Mouse (Mus musculus): ENCODE results near the gene Cfap61.

Cfap61 gene

DNA sequence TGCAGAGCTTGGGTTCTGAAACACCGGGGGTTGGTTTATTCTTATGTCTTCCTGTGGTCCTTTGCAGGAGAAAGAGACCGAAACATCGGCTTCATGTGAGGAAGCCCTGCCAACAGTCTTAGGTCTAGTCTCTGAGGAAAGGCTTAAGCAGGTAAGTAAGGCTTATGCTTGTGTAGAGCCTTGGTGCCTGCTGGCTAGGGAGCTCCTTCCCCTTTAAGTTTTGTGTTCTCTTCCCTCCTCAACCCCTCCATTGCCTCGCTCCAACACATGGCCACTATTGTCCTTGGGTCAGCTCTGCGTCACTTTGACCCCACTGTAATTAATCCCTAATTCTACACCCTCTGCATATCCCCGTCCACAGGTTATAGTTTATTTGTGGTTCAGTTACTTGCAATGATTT lies 74.2 kb downstream of the Cfap61 start:
- intact Hi-C loops (cut with DNase I) = no loop called here

- intact Hi-C loops (cut with DNase I) = no loop called here
Measured at GRCm38 (mm10) chr2:146009596-146010349, 75.2 kb downstream of the Cfap61 start.

DNA sequence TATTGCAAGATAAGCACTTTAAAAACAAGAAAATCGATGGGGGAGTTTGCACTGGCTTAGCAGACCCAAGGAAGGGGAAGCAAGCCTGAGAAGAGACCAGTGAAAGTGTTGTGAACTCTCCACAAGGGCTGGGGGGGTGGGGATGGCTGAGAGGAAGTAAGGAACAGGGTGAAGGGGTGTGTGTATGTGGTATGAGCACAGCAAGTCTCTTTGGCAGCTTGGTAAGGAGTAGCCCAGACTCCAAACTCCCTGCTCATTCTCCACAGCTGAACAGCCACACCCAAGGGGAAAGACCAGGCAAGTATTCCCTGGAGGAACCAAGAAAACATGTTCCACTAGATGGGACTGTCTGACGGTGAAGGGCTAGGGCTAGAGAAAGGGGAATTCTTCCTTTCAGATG lies 76.2 kb downstream of the Cfap61 start:
- intact Hi-C loops (cut with DNase I) = no loop called here

DNA sequence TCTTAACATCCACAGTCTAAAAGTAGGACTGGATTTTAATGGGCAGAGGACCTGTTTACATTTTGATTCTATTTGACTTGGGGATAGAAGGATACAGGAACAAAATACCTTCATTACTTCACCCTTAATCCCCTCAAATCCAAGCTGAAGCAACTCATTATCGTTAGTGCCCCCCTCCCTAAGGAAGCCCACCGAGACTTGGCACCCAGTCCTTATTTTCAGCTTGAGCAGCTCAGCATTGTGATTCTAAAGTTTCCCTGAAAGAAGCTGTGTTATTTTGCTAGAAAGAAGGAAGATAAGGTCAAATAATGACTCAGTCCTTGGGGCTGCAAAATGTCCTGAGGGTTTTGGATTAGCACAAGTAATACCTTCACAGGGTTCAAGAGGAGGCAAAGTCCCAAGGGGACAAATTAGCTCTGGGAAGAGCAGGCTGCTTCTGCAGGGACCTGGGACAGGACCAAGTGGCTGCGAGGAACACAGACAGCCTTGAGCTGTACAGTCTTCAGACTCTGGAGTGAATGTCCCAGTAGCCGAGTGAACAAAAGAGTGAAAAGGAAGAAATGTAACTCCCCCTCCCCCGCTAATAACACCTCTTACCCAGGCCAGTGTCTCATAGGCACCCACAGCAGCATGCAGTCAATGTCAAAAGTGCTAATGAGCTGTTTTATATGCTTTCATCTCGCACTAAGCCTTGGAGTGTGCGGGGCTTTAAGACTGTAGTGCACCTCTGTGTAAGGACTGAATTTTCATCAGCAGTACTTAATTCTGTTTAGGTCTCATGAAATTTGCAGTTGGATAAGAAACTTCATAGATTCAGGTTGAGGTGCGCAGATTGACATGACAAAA lies 81.0 kb downstream of the Cfap61 start:
- intact Hi-C loops (cut with DNase I) = no loop called here

- intact Hi-C loops (cut with DNase I) = no loop called here
Measured at GRCm38 (mm10) chr2:146022846-146023245, 88.3 kb downstream of the Cfap61 start.

- intact Hi-C loops (cut with DNase I) = no loop called here
Measured at GRCm38 (mm10) chr2:146043640-146044039, 109.1 kb downstream of the Cfap61 start.

- intact Hi-C loops (cut with DNase I) = no loop called here
Measured at GRCm38 (mm10) chr2:146044926-146045890, 110.6 kb downstream of the Cfap61 start.

DNA sequence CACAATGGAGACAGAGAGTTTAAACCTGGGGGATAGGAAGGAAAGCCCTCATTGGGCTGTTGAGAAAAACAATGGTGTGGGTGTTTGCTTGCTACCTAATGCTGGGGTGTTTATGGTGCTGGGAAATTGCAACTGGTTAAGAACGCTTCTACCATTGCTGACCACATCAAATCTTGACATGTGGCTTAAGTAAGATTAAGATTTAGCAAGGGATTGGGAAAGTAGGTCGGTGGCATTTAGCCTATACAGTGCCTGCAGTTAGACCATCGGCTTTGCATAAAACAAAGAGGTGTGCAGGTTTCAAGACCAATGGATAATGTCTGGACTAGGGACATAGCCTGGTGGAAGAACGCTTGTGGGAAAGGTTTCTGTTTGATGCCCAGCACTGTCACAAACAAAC lies 113.1 kb downstream of the Cfap61 start:
- intact Hi-C loops (cut with DNase I) = no loop called here

- intact Hi-C loops (cut with DNase I) = no loop called here
Measured at GRCm38 (mm10) chr2:146048221-146048829, 113.7 kb downstream of the Cfap61 start.

DNA sequence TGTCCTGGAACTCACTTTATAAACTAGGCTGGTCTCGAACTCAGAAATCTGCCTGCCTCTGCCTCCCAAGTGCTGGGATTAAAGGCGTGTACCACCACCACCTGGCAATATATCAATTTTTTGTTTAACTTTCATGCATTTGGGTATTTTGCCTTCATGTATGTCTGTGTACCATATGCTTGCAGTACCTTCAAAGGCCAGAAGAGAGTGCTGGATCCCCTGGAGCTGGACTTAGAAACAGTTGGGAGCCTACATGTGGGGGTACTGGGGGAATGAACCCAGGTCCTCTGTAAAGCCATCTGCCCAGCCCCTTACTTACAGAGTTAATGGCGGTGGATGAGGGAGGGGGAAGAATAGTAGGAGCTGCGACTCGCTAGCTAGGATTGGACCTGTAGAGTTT lies 114.8 kb downstream of the Cfap61 start:
- intact Hi-C loops (cut with DNase I) = no loop called here

DNA sequence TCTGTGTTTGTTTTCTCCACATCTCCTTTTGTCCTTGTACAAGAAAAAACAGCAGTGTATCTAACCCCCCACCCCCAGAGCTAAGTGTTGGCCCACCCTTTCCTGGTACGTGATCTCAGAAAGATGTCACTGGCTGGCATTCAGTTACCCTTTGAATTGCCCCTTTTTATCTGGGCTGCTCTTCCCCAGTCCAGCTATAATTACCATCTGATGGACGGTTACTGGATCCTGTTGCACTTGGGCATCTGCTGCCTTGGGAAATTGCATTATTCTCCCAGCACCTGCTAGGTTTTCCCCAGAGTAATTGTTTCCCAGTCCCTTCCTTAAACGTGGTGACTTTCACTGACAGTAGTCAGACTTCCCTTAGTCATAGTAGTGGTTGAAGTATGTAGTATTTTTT lies 115.5 kb downstream of the Cfap61 start:
- intact Hi-C loops (cut with DNase I) = no loop called here

DNA sequence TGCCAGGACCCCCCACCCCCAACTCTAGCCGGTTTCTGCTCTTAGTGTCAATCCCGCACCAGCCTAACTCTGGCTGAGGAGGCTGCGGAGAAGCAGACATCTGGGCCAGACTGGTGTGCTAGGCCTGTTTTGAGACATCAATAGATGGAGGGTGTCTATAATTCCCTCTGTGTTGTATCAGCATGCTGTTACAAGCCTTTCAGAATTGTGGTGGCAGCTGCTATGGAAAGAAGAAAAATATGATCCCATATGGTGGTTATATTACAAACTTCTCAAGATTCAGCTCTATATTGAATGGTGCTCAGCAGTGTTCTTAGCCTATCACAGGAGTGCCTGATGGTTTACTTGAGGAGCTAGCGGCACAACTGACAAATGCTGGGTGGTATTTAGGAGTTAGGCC lies 116.8 kb downstream of the Cfap61 start:
- intact Hi-C loops (cut with DNase I) = no loop called here

- intact Hi-C loops (cut with DNase I) = no loop called here
Measured at GRCm38 (mm10) chr2:146057123-146057522, 122.5 kb downstream of the Cfap61 start.

DNA sequence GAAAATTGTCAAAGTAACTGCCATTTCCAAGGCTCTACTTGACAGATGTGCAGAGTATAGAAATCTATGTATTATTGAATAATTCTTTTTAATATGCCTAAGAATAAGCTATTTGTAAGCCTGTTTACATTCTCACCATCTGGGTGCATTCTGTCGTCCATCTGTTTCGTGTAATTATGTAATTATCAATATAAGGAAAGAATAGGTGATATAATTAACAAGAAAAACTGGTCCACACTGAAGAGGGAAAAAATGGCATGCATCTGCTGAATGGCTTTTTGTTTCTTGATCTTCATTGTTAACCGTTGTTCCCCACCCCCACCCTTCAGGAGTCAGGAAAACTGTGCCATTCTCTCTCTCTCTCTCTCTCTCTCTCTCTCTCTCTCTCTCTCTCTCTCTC lies 124.2 kb downstream of the Cfap61 start:
- intact Hi-C loops (cut with DNase I) = no loop called here

- intact Hi-C loops (cut with DNase I) = no loop called here
Measured at GRCm38 (mm10) chr2:146061421-146062300, 127.1 kb downstream of the Cfap61 start.

- intact Hi-C loops (cut with DNase I) = no loop called here
Measured at GRCm38 (mm10) chr2:146062330-146063092, 127.9 kb downstream of the Cfap61 start.

- intact Hi-C loops (cut with DNase I) = no loop called here
Measured at GRCm38 (mm10) chr2:146063093-146064074, 128.8 kb downstream of the Cfap61 start.

DNA sequence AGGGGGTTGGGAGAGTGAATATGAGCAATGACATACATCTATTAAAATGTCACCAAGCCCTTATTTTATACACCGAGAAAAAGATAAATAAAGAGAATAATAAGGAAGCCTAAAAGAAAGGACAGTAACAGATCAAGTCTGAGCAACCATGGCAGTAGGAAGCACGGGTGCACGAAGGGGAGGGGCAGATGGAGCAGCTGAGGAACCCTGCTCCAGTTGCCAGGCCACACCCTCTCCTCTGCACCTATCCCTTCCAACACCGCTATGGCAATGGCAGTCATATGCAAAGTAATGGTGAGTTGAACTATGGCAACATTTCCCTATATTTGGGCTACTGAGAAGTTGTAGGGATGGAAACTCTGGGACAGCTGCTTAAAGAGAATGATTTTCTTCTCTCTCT lies 132.8 kb downstream of the Cfap61 start:
- intact Hi-C loops (cut with DNase I) = no loop called here

Measured in adrenal gland (tissue).